Mouse (Mus musculus) neural tube, embryonic 14.5 days (tissue): Measurements from ENCODE around the gene Tomm6. TPM values are rescaled to one million over a fixed set of nuclear protein-coding genes. Genes with fewer than 3 reads are reported as not detected.
A peak's percentile ranks its signal among the peaks of the same experiment; 100 is the strongest.

Source experiments
- ATAC-seq: fragments of 200-750 bp; cut with Nextera tagmentation; 2 replicates; pipeline ENCODE4 v1.8.0; 2017; ENCODE audit warnings: low read depth, mild to moderate bottlenecking, moderate TSS enrichment, moderate library complexity
- H3K27ac ChIP-seq: fragments of 300-500 bp; sonication (generic); 2 replicates; pipeline ENCODE4 v1.5.1; 2014; ENCODE audit warnings: low read depth, mild to moderate bottlenecking, control low read depth, low read length, moderate library complexity, mixed read lengths
- H3K27me3 ChIP-seq: fragments of 300-500 bp; sonication (generic); 2 replicates; pipeline ENCODE4 v1.6.1; 2014; ENCODE audit warnings: low read length; ENCODE audit not compliant: control insufficient read depth, insufficient read depth
- H3K36me3 ChIP-seq: fragments of 300-500 bp; sonication (generic); 2 replicates; pipeline ENCODE4 v1.6.1; 2014; ENCODE audit warnings: low read length, mixed read lengths; ENCODE audit not compliant: control insufficient read depth, insufficient read depth
- H3K4me1 ChIP-seq: fragments of 300-500 bp; sonication (generic); 2 replicates; pipeline ENCODE4 v1.6.1; 2014; ENCODE audit warnings: low read length; ENCODE audit not compliant: control insufficient read depth, insufficient read depth
- H3K4me2 ChIP-seq: fragments of 300-500 bp; sonication (generic); 2 replicates; pipeline ENCODE4 v1.6.1; 2014; ENCODE audit warnings: mild to moderate bottlenecking, low read depth, low read length, control low read depth
- H3K4me3 ChIP-seq: fragments of 300-500 bp; sonication (generic); 2 replicates; pipeline ENCODE4 v1.5.1; 2014; ENCODE audit warnings: low read depth, low read length, control low read depth, mixed read lengths
- H3K9ac ChIP-seq: fragments of 300-500 bp; sonication (generic); replicated peaks from 2 replicates; pipeline ENCODE4 v1.6.1; 2014; ENCODE audit warnings: low read depth, mild to moderate bottlenecking, control low read depth, low read length, mixed read lengths
- H3K9me3 ChIP-seq: fragments of 300-500 bp; sonication (generic); 2 replicates; pipeline ENCODE4 v1.6.1; 2016; ENCODE audit warnings: low read length; ENCODE audit not compliant: control insufficient read depth
- WGBS: fragments of 180-500 bp; shearing (Covaris S2); extraction: QIAGEN DNeasy Blood & Tissue Kit; methylation state at CpG from one replicate; pipeline ENCODE4 v1.1.7; 2014; 5-methylcytosine and 5-hydroxymethylcytosine counted together
- polyA plus RNA-seq: library from polyadenylated mRNA; unstranded; fragments of >200 nt; fragmentation: Nextera tagmentation; extraction: Ambion mirVana; gene quantifications from 2 replicates; pipeline ENCODE4 v1.2.1, GENCODE M21; 2014

Gene Tomm6
- polyA plus RNA-seq, 1 experiment from 2014 or later, result 305 TPM

DNA sequence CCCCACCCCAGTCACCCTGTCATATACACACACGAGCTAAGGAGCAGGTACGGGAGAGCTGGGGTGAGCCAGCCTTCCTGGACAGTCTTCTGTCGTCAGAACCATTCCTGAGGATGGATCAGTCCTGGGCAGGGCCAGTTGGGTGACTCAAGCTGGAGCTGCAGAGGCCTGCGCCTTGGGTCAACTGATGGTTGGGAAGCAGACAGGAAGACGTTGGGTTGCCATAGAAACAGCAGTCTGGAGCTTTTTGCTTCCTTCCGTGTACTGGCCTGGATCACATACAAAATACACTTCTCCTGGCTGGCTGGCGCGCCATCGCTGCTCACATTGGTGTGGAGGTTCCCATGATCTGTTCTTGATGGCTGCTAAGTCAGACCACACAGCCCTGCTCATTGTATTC lies 13.6 kb upstream of the Tomm6 start:
- Histone ChIP-seq H3K36me3 (peaks cover 9% of the 10 kb centered on the region; the same call in 1 of the 2 replicates), H3K27ac (no peak overlapping the region), H3K9me3 (no peaks in the 10 kb centered on the region), H3K4me2 (no peak overlapping the region), H3K4me1 (no peaks in the 10 kb centered on the region), H3K9ac (no peak overlapping the region), H3K4me3 (no peak overlapping the region), H3K27me3 (no peaks in the 10 kb centered on the region; the same call in 1 of the 2 replicates)
- 69% methylated on average over 9 of the region's 9 CpGs for WGBS
- no peak for ATAC-seq

DNA sequence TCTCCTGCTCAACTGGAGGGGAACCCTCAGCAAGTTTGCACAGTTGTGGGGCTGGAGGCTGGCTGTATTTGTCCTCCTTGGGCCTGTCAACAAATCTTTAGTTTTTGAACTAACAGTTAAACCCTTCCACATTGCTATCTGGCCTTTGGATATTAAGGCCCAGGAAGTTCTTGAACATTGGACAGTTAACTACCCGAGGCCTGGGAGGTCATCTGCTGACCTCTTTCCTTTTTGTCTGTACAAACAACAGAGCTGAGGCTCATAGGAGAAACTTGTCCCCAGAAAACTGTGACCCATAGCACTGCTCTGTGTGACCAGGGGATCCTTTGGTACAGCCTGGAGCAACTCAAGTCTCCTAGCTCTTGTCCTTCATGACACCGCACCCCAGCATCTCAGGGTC lies 10.9 kb upstream of the Tomm6 start:
- 82% methylated on average over 2 of the region's 2 CpGs for WGBS
- peaks cover 7% of the 10 kb centered on the region for H3K4me1 ChIP-seq
- H3K36me3 ChIP-seq, result peaks cover 9% of the 10 kb centered on the region; the same call in 1 of the 2 replicates
- no peak overlapping the region for H3K4me3 ChIP-seq
- no peaks in the 10 kb centered on the region for H3K9me3 ChIP-seq
- no peak overlapping the region for H3K9ac ChIP-seq
- H3K27ac ChIP-seq, result no peak overlapping the region
- no peak for ATAC-seq
- no peaks in the 10 kb centered on the region; the same call in 1 of the 2 replicates for H3K27me3 ChIP-seq
- H3K4me2 ChIP-seq, result no peak overlapping the region

DNA sequence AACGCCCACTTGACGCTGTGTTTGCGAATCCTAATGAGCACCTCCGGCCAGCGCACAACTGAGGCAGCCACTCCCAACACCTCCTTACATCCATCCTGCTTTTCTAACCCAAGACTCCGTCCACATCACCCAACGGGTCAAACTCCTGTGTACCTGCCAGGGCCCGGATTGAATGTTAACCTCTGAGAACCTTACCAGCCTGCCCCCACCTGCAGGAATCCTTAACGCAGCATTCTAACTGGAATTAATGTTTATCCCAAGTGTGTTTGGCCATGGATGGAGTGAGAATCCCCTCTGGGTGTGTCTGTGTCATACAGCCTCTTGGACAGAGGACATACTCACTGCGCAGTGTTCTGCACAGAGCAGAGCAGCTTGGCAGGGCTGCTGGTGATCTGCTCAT lies 10.0 kb upstream of the Tomm6 start:
- H3K36me3 ChIP-seq, result peaks cover 6% of the 10 kb centered on the region; the same call in 1 of the 2 replicates
- H3K9ac ChIP-seq, result no peak overlapping the region
- no peak overlapping the region for H3K4me2 ChIP-seq
- H3K4me1 ChIP-seq, result peaks cover 8% of the 10 kb centered on the region
- ATAC-seq, result no peak
- H3K4me3 ChIP-seq, result no peak overlapping the region
- no peaks in the 10 kb centered on the region for H3K9me3 ChIP-seq
- H3K27ac ChIP-seq, result no peak overlapping the region
- no peaks in the 10 kb centered on the region; the same call in 1 of the 2 replicates for H3K27me3 ChIP-seq
- WGBS, result 93% methylated on average over 10 of the region's 10 CpGs

DNA sequence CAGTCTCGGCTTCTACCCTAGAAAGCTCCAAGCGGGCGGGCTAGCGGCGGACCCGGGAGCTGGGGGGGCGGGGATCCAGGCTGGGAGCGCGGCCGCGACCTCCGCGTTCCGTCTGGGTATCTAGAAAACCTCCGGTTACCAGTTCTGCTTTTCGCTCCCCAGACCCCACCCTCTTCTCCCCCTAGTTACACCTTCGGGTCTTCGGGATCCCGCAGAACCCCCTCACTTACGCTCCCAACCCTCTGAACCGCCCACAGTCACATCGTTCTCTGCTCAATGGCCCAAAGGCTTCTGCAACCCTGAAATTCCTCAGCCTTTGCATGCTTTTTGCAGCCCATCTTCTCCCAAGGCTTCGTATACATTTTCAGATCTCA lies 7.1 kb upstream of the Tomm6 start:
- Histone ChIP-seq H3K27me3 (no peaks in the 10 kb centered on the region), H3K9me3 (no peaks in the 10 kb centered on the region), H3K4me3 (peak overlapping the region; percentile 61), H3K4me2 (peak overlapping the region; percentile 78), H3K27ac (peak overlapping the region; percentile 69), H3K9ac (peak overlapping the region; percentile 83), H3K36me3 (no peaks in the 10 kb centered on the region), H3K4me1 (peaks cover 8% of the 10 kb centered on the region)
- ATAC-seq, result peak; percentile 28
- 0% methylated on average over 13 of the region's 23 CpGs for WGBS

DNA sequence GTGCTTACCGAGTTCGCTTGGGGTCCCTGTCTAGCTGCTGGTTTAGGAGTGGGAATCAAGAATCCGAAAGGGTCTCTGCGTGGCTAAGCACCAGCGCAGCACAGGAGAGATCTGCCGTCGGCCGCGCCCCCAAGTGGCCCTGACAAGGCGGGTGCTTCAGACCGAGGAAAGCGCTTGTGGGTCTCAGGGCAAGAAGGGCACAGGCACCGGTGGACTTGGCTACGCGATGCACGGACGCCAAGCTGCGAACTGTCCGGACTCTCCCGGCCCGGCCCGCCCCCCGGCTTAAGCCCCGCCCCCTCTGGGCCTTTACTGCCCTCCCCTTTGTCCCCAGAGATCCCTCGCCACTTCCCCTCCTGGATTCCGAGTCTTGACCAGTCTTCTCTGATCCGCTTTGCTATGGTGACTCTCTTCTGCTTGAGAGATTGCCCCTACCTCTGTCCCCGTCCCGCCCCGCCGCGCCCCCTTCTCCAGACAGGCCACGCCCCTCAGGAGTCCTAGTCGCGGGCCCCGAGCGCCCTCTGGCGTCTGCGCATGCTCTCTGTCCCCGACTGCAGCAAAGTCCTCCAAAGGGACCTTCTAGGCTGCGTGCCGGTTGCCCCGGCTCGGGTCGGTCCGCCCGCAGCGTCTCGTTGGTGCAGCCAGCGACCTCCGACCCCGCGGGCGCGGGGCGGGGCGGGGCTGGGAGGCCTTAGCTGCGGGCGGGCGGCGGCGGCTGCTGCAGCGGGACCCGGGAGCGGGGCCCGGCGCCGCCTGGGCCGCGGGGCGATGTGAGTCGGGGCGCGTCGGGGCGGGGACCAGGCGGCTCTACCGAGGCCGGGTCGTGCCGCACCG lies 6.5 kb upstream of the Tomm6 start, which contains the start of gene Prickle4:
TSS of gene Prickle4 (minus strand) at position 234 of the 834 bp plus-strand sequence.
- Histone ChIP-seq H3K36me3 (no peaks in the 10 kb centered on the region), H3K4me2 (peak within 1 kb of the TSS; percentile 78), H3K9ac (peak within 1 kb of the TSS; percentile 83), H3K4me3 (peak within 1 kb of the TSS; percentile 61), H3K9me3 (no peaks in the 10 kb centered on the region), H3K4me1 (peaks cover 8% of the 10 kb centered on the region), H3K27me3 (no peaks in the 10 kb centered on the region), H3K27ac (peak within 1 kb of the TSS; percentile 69)
- ATAC-seq, result peak; percentile 94
- under 1% methylated on average over 58 of the region's 82 CpGs for WGBS

DNA sequence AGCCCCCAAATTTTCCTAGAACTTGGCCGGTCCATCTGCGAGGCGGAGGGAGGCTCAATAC lies 6.1 kb upstream of the Tomm6 start, which contains the start of gene Gm21981:
TSS of gene Gm21981 (minus strand) at position 14 of the 61 bp plus-strand sequence.
- peaks cover 8% of the 10 kb centered on the region for H3K4me1 ChIP-seq
- 0% methylated on average over 3 of the region's 3 CpGs for WGBS
- peak within 1 kb of the TSS; percentile 69 for H3K27ac ChIP-seq
- H3K36me3 ChIP-seq, result no peaks in the 10 kb centered on the region
- no peak for ATAC-seq
- no peaks in the 10 kb centered on the region for H3K9me3 ChIP-seq
- no peaks in the 10 kb centered on the region for H3K27me3 ChIP-seq
- H3K4me3 ChIP-seq, result peak within 1 kb of the TSS; percentile 61
- peak within 1 kb of the TSS; percentile 83 for H3K9ac ChIP-seq
- peak within 1 kb of the TSS; percentile 78 for H3K4me2 ChIP-seq

DNA sequence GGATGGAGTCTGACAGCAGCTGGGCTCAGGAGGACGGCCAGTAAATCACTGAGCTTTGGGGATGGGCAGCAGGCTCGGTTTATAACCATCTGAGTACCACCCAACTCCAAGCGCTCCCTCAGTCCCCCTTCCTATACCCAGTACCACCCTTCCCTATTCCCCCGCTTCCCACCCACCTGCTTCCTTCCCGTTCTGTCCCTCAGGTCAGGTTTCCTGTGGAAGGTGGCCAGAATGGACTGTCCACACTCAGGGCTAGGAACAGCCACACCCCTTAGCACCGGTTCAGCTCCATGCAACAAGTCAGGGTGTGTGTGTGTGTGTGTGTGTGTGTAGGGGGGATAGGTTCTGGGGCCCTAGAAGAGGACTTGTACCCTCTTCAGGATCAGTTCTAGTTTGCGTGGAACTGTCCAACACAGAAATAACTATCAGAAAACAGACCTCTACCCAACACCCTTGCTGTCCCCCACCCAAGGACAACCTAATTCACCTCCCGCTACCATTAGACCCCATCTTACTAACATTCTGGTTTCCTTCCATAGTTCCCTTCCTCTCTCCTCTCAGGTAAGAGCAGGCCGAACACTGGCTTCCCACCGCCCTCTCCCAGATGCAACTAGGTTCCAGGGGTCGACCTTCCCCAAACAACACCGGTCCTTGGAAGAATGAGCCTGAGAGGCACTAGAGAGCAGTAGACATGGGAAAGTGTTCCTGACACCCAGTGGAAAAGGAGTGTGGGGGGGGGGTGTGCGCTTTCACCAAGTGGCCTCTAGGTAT lies 5.7 kb upstream of the Tomm6 start:
- Histone ChIP-seq H3K4me2 (peak overlapping the region; percentile 78), H3K9me3 (no peaks in the 10 kb centered on the region), H3K4me1 (peaks cover 8% of the 10 kb centered on the region), H3K9ac (peak overlapping the region; percentile 83), H3K36me3 (no peaks in the 10 kb centered on the region), H3K27ac (no peak overlapping the region), H3K4me3 (peak overlapping the region; percentile 61), H3K27me3 (no peaks in the 10 kb centered on the region)
- ATAC-seq, result no peak; the same call in 1 of the 2 replicates
- WGBS, result 28% methylated on average over 13 of the region's 13 CpGs

DNA sequence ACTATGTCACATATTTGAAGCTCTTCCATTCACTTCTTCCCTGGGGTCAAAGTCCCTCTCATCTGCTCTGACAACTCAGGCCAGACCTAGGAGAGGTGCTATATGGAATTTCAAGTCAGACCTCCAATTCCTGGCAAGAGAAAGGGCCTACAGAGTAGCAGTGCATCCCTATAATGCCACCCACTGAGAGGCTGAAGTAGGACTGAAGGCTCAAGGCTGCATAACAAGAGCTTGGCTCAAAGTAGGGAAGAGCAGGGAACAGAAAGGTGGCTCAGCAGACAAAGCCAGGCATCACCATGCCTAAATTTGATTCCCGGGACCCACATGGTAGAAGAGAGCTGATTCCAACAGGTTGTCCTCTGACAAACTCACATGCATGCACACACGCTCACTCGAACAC lies 3.5 kb upstream of the Tomm6 start:
- no peak for ATAC-seq
- H3K36me3 ChIP-seq, result no peaks in the 10 kb centered on the region
- peaks cover 16% of the 10 kb centered on the region for H3K4me1 ChIP-seq
- no peak overlapping the region for H3K4me3 ChIP-seq
- no peaks in the 10 kb centered on the region for H3K9me3 ChIP-seq
- no peak overlapping the region for H3K9ac ChIP-seq
- 92% methylated on average over 3 of the region's 3 CpGs for WGBS
- no peak overlapping the region for H3K27ac ChIP-seq
- no peak overlapping the region for H3K4me2 ChIP-seq
- no peaks in the 10 kb centered on the region for H3K27me3 ChIP-seq

DNA sequence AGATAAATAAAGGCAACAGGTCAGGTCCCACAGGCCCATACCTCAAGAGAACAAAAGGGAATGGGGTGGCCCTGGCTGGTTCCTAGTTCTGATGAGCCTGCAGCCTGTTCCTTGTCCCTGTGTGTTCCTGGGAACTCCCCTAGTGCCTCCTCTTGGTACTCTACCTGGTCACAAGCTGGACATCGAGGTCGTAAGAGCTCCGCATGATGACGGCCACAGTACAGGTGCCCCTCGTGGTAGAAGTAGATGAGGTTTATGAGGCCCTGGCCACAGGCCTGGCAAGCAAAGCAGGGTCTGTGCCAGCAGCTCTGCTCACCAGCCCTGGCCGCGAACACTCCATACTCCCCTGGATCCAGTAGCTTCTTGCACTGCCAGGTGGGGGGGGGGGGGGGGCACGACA lies 1.7 kb upstream of the Tomm6 start:
- Histone ChIP-seq H3K4me1 (peaks cover 13% of the 10 kb centered on the region), H3K27me3 (no peaks in the 10 kb centered on the region), H3K36me3 (no peaks in the 10 kb centered on the region; the same call in 1 of the 2 replicates), H3K4me2 (peak overlapping the region; percentile 90), H3K27ac (no peak overlapping the region), H3K9ac (peak overlapping the region; percentile 78; the same call in 1 of the 2 replicates), H3K9me3 (no peaks in the 10 kb centered on the region), H3K4me3 (no peak overlapping the region; the same call in 1 of the 2 replicates)
- 77% methylated on average over 7 of the region's 8 CpGs for WGBS
- ATAC-seq, result no peak
